Mouse (Mus musculus) retina, embryonic 14.5 days (tissue): ENCODE data around the gene Lcp2.
"Not testable (repeated sequence)": the region's sequence is repeated elsewhere in the genome, so short reads cannot be mapped to it uniquely, and the experiment has no call there.

Experiments
- DNase-seq: peaks from one replicate; pipeline ENCODE4 v3.0.0-alpha.2; 2015; ENCODE audit warnings: low spot score

Lcp2 gene

DNA sequence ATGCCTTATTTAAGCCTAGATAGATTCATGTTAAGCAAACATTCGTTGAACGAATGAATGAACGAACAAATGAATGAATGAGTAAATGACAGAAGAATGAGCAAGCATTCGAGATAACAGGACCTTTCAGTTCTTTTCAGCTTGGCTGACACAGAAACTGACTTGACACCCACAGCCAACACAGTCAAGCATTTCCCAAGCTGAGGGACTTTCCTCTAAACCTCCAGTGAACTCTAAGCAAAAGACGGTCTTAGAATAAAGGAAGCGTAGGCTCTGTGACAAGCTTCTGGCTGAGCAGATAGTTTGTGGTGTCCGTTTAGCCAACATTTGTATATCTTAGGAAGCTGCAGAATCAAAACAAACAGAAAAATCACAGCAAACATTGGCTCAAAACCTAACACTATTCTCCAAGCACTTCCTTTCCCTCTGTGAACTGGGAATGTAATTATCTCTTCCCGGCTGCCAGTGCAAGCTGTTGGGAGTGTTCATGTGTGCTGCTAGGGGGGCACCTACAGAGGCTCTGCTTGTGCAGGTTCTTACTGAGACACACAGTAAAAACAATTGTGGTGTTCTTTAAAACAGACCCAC is 39.5 kb downstream of the Lcp2 start:
- no peak for DNase-seq

DNA sequence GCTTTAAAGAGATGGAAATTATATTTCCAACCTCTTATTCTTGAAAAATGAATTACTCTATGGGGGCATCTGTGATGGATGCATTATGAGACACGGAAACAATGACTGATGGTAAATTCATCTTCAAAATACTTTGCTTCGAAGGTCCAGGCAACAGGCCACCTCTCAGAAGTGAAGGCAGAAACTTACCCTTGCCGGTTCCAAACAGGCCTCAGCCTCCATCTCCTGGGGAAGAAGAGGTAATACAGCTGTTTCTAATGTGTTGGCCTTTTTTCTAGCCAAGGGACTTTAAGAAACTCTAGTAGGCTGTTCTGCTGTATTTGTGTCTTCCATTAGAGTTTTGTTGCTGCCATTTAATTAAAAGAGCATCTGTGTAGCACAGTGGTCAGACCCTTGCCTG is 40.3 kb downstream of the Lcp2 start:
- DNase-seq: no peak

DNA sequence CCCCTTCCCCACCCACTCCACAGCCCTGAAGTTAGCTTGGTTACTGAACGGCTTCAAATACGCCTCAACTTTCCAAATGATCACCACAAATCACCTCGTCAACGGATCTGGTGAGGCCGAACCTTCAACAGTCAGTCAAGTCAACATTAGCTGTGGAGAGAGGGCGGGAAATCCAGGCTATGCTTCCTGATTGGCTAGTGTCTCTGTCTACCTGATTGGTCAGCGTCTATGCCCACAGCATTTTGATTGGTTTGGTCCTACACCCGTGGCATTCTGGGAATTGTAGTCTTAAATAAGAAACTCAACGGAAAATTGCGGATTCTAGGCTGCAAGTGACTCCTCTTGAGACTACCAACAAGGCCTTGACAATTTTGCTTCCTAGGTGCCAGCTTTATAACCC is 51.7 kb downstream of the Lcp2 start, which contains the start of gene 4930469K13Rik:
4930469K13Rik (minus strand) TSS at position 133 of the 400 bp plus-strand sequence.
- DNase-seq: peak; percentile 23

DNA sequence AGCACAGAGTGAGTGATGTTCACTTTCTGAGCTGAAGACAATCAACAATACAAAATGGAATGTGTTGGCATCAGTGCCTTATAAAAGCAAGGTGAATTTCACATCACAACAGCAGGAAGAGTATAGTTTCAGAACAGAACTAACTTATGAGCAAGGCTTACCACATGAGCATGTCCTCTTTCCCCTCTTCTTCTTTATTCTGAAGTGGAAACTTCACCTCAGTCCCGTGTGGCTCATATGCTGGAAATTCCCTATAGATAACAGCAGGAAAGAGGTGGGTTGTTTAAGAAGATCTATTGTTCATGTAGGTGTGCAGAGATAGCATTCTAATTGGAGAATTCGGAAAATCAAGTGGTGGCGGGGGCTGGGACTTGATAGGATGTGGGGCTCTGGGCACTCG is 55.1 kb downstream of the Lcp2 start:
- no peak for DNase-seq

DNA sequence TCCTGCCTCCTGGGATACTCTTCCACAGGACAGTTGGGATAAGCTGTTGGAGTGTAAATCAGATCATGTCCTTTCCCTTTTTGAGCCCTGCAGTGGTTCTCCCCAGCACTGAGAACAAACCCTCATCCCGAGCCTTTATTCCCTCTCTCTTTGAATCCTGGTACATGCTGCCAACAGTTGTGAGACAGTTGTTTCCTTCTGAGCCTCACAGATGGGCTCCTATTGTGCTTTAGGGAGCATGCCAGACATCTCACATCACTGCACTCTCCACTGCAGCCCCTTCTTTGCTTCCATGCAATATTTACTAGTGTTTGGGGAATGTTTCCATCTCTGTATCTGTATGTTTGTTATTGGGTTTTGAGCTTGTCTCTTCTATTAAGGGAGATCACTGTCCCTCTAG is 58.2 kb downstream of the Lcp2 start:
- no peak for DNase-seq

DNA sequence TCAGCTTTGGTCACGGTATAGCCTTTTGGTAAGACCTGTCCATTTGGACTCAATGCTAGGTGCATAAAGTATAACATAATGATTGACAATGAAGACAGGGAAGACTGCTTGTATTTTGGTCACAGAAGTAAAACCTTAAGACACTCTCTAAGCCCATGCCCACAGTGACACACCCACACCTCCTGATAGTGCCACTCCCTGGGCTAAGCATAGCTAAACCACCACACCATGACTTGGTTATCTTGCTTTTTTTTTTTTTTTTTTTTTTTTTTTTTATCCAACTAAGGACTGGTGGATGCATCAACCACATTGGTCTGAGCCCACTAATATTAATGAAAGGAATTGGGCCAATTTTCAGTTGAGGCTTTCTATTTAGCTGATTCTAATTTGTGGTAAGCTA is 62.5 kb downstream of the Lcp2 start:
- DNase-seq: no peak

DNA sequence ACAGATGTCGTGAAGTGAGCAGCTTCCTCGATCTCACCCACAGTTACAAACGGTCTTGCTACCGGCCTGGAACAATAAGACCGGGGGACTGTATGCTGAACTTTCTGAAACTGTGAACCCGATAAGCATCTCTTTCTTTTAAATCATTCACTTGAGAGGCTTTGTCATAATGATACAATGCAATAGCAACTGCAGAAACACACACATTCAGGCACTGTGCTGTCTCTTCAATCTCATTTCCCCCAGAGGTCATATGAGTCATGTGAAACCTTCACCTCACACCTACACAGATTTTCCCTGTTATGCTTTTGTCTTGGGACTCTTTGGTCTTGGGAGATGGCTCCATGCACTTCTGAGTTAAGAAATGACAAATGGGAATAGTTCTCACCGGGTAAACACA is 65.2 kb downstream of the Lcp2 start:
- no peak for DNase-seq

DNA sequence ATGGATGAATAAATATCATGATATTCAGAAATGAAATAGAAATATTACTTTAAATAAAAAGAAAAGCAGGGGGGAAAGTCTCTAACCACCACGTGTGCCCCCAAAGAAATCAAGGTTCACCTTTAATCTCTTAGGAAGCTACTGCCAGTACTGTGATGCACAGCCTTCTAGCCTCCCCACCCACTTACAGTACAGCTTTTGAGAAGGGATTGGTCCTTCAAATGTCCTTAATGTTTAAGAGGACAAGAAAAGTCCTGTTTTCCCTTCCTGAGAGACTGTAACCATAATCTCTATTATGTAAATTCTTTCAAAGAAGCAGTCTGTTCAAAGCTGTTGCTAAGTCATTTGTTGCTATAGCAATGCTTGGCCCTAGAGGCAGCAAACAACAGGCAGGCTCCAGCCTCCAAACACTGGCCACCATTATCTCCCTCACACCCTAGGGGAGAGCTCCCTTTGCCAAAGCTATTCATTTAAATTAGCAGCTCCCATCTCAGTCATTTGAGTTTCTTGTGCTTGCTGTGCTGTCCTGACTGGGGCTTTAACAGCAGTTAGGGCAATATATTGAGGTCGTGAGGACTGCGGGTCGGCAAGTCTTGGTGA is 66.2 kb downstream of the Lcp2 start:
- peak; percentile 20 for DNase-seq

DNA sequence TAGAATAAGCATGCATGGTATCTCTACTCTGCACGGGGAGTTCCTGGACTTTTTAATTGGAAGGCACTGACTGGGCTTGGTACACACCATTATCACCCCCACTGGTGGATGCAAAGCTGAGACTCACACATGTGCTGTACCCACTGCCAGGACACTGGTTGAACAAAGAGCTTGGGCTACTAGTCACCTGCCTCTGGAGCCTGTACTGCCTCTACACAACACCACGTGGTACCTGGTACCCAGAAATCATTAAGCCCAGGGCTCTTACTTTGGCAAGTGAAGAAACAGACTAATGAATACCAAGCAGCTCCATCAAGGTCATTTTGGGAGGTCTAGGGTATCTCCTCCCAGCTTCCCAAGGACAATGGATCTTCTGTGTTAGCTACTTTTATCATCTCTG is 67.0 kb downstream of the Lcp2 start:
- DNase-seq: no peak

DNA sequence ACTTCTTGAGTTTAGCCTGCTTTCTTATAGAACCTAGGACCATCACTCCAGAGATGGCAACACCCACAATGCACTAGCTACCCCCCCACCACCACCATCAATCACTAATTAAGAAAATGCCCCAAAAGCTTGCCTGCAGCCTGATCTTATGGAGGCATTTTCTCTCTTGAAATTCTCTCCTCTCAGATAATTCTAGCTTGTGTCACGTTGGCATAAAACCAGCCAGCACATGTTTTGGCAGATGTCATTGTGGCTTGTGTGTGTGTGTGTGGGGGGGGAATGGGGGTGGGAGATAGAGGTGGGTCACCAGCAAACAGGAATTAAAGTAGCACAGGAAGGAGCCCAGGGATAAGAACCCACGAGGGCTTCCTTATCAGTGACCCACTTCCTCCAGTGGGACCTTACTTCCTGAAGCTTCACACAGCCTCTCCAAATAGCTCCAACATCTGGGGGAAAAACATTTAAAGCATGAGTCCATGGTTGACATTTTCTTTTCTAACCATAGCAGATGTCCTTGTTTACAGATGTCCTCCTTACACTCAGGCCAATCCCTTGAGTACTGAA is 69.9 kb downstream of the Lcp2 start:
- no peak for DNase-seq

DNA sequence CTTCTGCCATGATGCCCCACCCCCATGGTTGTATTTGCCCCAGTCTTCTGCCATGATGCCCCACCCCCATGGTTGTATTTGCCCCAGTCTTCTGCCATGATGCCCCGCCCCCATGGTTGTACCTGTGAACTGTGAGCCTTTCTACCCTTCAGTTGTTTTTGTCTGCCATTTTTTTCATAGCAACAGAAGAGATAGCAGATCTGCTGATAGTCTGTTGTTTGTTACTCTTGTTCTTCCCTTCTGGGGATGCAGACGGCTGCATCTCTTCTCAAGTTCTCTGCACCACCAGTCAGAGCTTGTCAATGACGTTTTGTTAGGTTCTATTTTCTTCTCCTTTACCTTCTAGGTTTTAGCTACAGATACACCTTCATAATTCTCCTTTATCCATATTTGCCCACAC is 70.9 kb downstream of the Lcp2 start:
- DNase-seq: no peak

DNA sequence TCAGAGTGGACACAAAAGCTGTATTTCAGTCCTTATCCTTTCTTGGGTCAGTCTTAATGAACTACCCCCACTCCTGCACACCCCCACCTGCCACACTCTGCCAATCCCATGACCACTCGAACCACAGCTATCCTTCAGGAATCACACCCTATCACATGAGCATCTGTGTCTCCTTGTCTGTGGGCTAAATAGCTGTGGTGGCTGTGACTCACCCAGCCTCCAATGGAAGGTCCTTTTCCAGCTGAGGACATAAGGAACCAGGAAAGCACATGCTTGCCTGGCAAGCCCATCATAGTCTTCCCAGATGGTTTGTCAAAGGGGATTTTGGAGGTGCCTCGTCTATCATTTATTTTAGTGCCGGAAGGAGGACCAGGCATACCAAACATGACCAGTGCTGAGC is 71.6 kb downstream of the Lcp2 start:
- no peak for DNase-seq

DNA sequence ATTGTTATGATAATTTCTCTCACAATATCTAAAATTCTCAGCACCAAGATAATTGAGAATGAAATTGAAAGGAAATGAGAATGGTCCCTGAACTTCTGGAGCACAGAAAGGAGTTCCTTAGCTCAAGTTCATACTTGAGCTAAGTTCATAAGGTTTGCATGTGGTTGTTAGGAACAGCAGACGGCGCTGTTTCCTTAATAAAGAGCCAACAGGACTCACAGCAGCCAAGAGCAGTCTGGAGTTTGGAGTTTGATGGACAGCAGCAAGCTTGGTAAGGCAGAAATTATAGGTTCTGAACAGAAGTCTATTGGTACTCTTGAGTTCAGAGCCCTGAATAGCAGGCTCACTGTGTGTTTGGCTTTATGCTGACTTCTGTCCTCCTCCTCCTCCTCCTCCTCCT is 76.4 kb downstream of the Lcp2 start:
- DNase-seq: peak; percentile 73

DNA sequence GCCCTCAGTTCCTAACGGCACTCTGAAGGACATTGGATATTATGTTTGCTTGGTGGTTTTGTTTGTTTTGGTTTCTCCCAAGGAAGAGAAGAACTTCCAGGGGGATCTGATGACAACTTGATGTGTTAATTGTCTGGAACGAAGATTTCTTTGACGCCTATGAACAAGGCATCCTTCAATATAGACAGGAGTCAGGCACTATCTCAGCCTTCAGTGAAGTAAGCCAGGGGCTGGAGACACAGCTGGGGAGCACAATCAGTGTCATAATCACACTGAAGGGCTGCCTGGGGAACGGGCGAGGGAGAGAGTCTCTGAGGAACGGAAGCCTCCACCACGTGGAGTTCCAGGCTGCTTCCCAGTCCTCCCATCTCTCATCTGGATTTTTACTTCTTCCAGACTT is 78.1 kb downstream of the Lcp2 start:
- no peak for DNase-seq

DNA sequence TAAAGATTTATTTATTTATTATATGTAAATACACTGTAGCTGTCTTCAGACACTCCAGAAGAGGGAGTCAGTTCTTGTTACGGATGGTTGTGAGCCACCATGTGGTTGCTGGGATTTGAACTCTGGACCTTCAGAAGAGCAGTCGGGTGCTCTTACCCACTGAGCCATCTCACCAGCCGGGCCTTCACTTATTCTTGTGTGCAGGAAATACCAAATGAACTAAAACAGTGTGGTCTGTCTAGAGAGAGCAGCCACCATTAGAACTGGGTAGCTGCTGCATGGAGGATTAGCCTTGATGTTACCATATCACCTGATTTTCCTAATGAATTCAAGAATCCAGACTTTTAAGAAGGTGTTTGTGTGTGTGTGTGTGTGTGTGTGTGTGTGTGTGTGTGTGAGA is 79.0 kb downstream of the Lcp2 start:
- DNase-seq: not testable (repeated sequence)

DNA sequence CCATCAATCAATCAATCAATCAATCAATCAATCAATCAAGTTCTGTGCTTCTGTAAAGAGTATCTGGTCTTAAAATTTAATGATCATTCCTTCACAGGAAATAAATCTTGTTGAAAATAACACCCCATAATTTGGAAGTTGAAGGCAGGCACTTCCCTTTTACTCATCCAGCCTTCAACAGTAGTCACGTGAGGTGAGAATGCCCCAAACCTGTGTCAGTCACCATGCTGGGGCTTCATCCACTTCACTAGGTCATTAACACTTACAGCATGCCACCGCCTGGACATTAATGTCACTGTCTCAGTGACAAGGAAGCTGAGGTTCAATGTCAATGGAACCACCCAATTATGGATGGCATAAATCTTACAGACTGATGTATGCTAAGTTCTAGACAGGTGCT is 81.7 kb downstream of the Lcp2 start:
- DNase-seq: no peak

DNA sequence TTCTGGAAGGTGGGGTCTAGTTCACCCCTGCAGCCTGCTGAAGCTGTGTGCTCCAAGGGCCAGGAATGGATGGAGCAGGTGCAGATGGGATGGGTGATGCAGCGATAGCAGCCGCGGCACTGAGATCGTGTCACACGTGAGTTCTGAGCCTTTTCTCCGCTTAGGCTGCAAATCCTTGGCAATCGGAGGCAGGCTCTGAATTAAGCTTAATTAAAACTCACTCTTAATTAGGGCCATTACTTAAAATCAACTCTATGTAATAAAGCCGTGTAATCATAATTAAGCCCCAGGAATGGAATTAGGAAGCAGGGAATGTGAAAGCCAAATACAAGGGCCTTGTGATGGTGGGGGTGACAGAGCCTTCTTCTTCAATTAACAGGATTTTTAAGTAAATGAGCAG is 92.6 kb downstream of the Lcp2 start:
- no peak for DNase-seq
